Mouse (Mus musculus): Measurements from ENCODE around the gene Ugt1a2. TPM values are rescaled to one million over a fixed set of nuclear protein-coding genes. Genes with fewer than 3 reads are reported as not detected.

Ugt1a2 gene
- polyA plus RNA-seq, 1 experiment: 0.38 TPM

DNA sequence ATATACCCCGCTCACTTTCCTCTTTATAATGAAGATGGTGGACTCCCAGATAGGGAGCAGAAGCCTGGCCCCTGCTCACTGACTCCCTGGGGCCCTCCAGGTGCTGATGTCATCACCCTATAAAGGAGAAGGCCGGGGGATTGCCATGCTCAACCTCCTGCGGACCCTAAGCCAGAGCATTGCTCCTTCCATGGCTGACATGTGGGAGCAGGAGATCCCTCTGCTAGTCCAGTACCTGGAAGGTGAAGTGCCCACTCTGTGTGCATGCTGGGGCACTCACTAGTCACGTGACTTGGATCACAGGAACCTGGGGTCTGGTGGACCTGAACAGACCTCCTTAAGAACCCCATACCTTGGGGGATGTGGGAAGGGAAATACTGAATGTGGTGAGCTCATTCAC, 40.2 kb downstream of the Ugt1a2 start:
- Histone ChIP-seq H3K36me3 (ENCODE audit: control insufficient read depth, insufficient read depth, low read length) (no peaks in the 10 kb centered on the region), H3K27me3 (ENCODE audit: control insufficient read depth, insufficient read depth, low read length) (no peaks in the 10 kb centered on the region), H3K4me1 (ENCODE audit: control insufficient read depth, insufficient read depth, insufficient read length, low read length) (no peaks in the 10 kb centered on the region), H3K4me3 (ENCODE audit: low read depth, low read length) (no peak overlapping the region), H3K27ac (ENCODE audit: insufficient read depth, low read depth, low read length) (no peak overlapping the region)
- WGBS: 76% methylated on average over 4 of the region's 4 CpGs
- no peak for TF ChIP-seq POLR2A (IDR thresholded peaks at IDR 0.05; ENCODE audit: low read depth, low read length)
- no peak for TF ChIP-seq CTCF (IDR thresholded peaks at IDR 0.05; ENCODE audit: extremely low read depth, insufficient read length, insufficient replicate concordance, low read depth, low read length)

GRCm38 (mm10) chr1:88243861-88244260, 43.5 kb downstream of the Ugt1a2 start:
- no peaks in the 10 kb centered on the region for H3K27me3 ChIP-seq (ENCODE audit: control insufficient read depth, insufficient read depth, low read length)
- peaks cover 3% of the 10 kb centered on the region; the same call in 1 of the 2 replicates for H3K4me1 ChIP-seq (ENCODE audit: control insufficient read depth, insufficient read depth, insufficient read length, low read length)
- H3K36me3 ChIP-seq (ENCODE audit: control insufficient read depth, insufficient read depth, low read length): no peaks in the 10 kb centered on the region
- TF ChIP-seq CTCF (IDR thresholded peaks at IDR 0.05; ENCODE audit: extremely low read depth, insufficient read length, insufficient replicate concordance, low read depth, low read length) (no peak), POLR2A (IDR thresholded peaks at IDR 0.05; ENCODE audit: low read depth, low read length) (no peak)
- WGBS: 66% methylated on average over 5 of the region's 5 CpGs
- H3K27ac ChIP-seq (ENCODE audit: insufficient read depth, low read depth, low read length): no peak overlapping the region
- no peak overlapping the region for H3K4me3 ChIP-seq (ENCODE audit: low read depth, low read length)

GRCm38 (mm10) chr1:88245881-88246280, 45.5 kb downstream of the Ugt1a2 start:
- Histone ChIP-seq H3K4me3 (ENCODE audit: low read depth, low read length) (no peak overlapping the region), H3K4me1 (ENCODE audit: control insufficient read depth, insufficient read depth, insufficient read length, low read length) (peaks cover 3% of the 10 kb centered on the region; the same call in 1 of the 2 replicates), H3K27me3 (ENCODE audit: control insufficient read depth, insufficient read depth, low read length) (no peaks in the 10 kb centered on the region), H3K36me3 (ENCODE audit: control insufficient read depth, insufficient read depth, low read length) (no peaks in the 10 kb centered on the region), H3K27ac (ENCODE audit: insufficient read depth, low read depth, low read length) (no peak overlapping the region)
- TF ChIP-seq CTCF (IDR thresholded peaks at IDR 0.05; ENCODE audit: extremely low read depth, insufficient read length, insufficient replicate concordance, low read depth, low read length): no peak
- TF ChIP-seq POLR2A (IDR thresholded peaks at IDR 0.05; ENCODE audit: low read depth, low read length): no peak
- 71% methylated on average over 6 of the region's 6 CpGs for WGBS

- H3K27ac ChIP-seq (ENCODE audit: insufficient read depth, low read depth, low read length): no peak overlapping the region
- 42% methylated on average over 6 of the region's 6 CpGs for WGBS
- H3K36me3 ChIP-seq (ENCODE audit: control insufficient read depth, insufficient read depth, low read length): no peaks in the 10 kb centered on the region
- TF ChIP-seq CTCF (IDR thresholded peaks at IDR 0.05; ENCODE audit: extremely low read depth, insufficient read length, insufficient replicate concordance, low read depth, low read length): no peak
- TF ChIP-seq POLR2A (IDR thresholded peaks at IDR 0.05; ENCODE audit: low read depth, low read length): no peak
- H3K4me1 ChIP-seq (ENCODE audit: control insufficient read depth, insufficient read depth, insufficient read length, low read length): peaks cover 3% of the 10 kb centered on the region; the same call in 1 of the 2 replicates
- H3K4me3 ChIP-seq (ENCODE audit: low read depth, low read length): no peak overlapping the region
- no peaks in the 10 kb centered on the region for H3K27me3 ChIP-seq (ENCODE audit: control insufficient read depth, insufficient read depth, low read length)
Observed at GRCm38 (mm10) chr1:88246386-88246785, 46.0 kb downstream of the Ugt1a2 start.

- H3K4me3 ChIP-seq (ENCODE audit: low read depth, low read length): no peak overlapping the region
- no peaks in the 10 kb centered on the region for H3K27me3 ChIP-seq (ENCODE audit: control insufficient read depth, insufficient read depth, low read length)
- no peak for TF ChIP-seq POLR2A (IDR thresholded peaks at IDR 0.05; ENCODE audit: low read depth, low read length)
- TF ChIP-seq CTCF (IDR thresholded peaks at IDR 0.05; ENCODE audit: extremely low read depth, insufficient read length, insufficient replicate concordance, low read depth, low read length): no peak
- no peaks in the 10 kb centered on the region for H3K36me3 ChIP-seq (ENCODE audit: control insufficient read depth, insufficient read depth, low read length)
- WGBS: 38% methylated on average over 2 of the region's 2 CpGs
- H3K27ac ChIP-seq (ENCODE audit: insufficient read depth, low read depth, low read length): no peak overlapping the region
- peaks cover 3% of the 10 kb centered on the region; the same call in 1 of the 2 replicates for H3K4me1 ChIP-seq (ENCODE audit: control insufficient read depth, insufficient read depth, insufficient read length, low read length)
Observed at GRCm38 (mm10) chr1:88247660-88248059, 47.3 kb downstream of the Ugt1a2 start.

- Histone ChIP-seq H3K36me3 (ENCODE audit: control insufficient read depth, insufficient read depth, low read length) (no peaks in the 10 kb centered on the region), H3K27me3 (ENCODE audit: control insufficient read depth, insufficient read depth, low read length) (no peaks in the 10 kb centered on the region)
- 56% methylated on average over 4 of the region's 4 CpGs for WGBS
Observed at GRCm38 (mm10) chr1:88248658-88249057, 48.3 kb downstream of the Ugt1a2 start.

DNA sequence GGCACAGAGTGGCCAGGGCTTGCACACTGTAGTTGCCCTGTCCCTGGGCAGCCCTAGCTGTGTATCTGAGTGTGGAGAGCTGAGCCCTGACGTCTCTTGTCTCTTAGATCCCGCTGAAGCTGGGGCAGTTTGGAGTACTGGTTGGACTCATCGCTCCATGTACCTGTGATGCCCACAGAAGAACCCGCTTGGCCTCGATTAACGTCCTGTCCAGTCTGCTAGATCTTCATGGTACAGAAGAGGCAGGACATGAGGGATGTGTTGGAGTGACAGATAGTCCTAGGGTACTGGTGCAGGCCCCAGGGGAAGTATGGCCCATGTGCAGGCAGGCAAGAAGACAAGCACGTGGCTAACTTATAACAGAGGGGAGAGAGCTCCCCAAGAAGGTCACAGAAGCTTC, 49.2 kb downstream of the Ugt1a2 start:
- H3K4me3 ChIP-seq (ENCODE audit: low read depth, low read length): no peak overlapping the region
- 83% methylated on average over 7 of the region's 7 CpGs for WGBS
- H3K27ac ChIP-seq (ENCODE audit: insufficient read depth, low read depth, low read length): no peak overlapping the region
- H3K36me3 ChIP-seq (ENCODE audit: control insufficient read depth, insufficient read depth, low read length): no peaks in the 10 kb centered on the region
- no peak for TF ChIP-seq POLR2A (IDR thresholded peaks at IDR 0.05; ENCODE audit: low read depth, low read length)
- no peak for TF ChIP-seq CTCF (IDR thresholded peaks at IDR 0.05; ENCODE audit: extremely low read depth, insufficient read length, insufficient replicate concordance, low read depth, low read length)
- H3K4me1 ChIP-seq (ENCODE audit: control insufficient read depth, insufficient read depth, insufficient read length, low read length): peaks cover 15% of the 10 kb centered on the region
- H3K27me3 ChIP-seq (ENCODE audit: control insufficient read depth, insufficient read depth, low read length): no peaks in the 10 kb centered on the region

More at GRCm38 (mm10) chr1:88248658-88249057, 48.3 kb downstream of the Ugt1a2 start:
- TF ChIP-seq POLR2A (IDR thresholded peaks at IDR 0.05; ENCODE audit: low read depth, low read length) (no peak), CTCF (IDR thresholded peaks at IDR 0.05; ENCODE audit: extremely low read depth, insufficient read length, insufficient replicate concordance, low read depth, low read length) (no peak)
- Histone ChIP-seq H3K27ac (ENCODE audit: insufficient read depth, low read depth, low read length) (no peak overlapping the region), H3K4me1 (ENCODE audit: control insufficient read depth, insufficient read depth, insufficient read length, low read length) (peaks cover 12% of the 10 kb centered on the region), H3K4me3 (ENCODE audit: low read depth, low read length) (no peak overlapping the region)
